Mouse (Mus musculus) erythroblast, embryonic 14.5 days (primary cell): ENCODE data around the gene Sdad1.

Source experiments
- GATA1 ChIP-seq: IDR thresholded peaks from 2 replicates; pipeline ENCODE4 v1.6.1; 2012; ENCODE audit warnings: low read length, inconsistent platforms, mixed read lengths
- TAL1 ChIP-seq: IDR thresholded peaks from 3 replicates; pipeline ENCODE4 v1.6.1; 2012; ENCODE audit warnings: low read length, inconsistent platforms, mixed read lengths

DNA sequence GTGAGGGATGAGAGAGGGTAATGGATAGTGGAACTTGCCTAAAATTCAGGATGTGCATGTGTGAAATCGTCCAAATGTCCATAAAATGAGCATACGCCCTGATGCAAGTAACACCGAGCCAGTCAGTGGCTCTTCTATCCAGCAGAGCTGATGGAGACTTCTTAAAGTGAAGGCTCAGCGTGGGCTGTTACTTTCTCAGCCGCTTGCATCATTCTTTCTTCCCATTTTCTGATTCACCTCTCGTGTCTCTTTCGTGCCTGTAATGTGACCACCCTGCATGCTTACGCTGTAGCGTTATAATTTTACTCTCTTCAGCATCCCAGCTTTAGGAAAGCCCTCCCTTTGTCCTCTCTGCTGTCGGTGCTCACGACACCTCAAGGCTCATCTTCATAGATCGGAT is 20.8 kb upstream of the Sdad1 start:
- TF ChIP-seq TAL1 (no peak), GATA1 (no peak)
